ENCODE assay signal across 22 mouse cellular contexts in genomic region chrX:49075055-49075454, GRCm38 (mm10).
DNase-seq lines count a peak whose midpoint lies in the region; ATAC-seq and TF ChIP-seq lines count a peak whose summit lies in the region.
"Had no signal": no experiment of that assay in that cellular context is flagged by ENCODE, and none has a peak within 500 bp of the region (broad histone marks: within the 10 kb centered on the region; RNA-seq: fewer than 3 reads in every experiment).

No protein-coding gene starts in this region.

- H3K27ac ChIP-seq in liver, embryonic 11.5 days (ENCODE audit: low read depth, low read length): no peak overlapping the region
- no peak overlapping the region for H3K27ac ChIP-seq in MEL (ENCODE audit: control insufficient read depth, low read depth, low read length)
- no peak overlapping the region for H3K27ac ChIP-seq in forebrain, embryonic 11.5 days (ENCODE audit: low read depth, low read length)
- H3K27ac ChIP-seq: embryonic facial prominence, embryonic 15.5 days; forebrain, embryonic 12.5 days; hindbrain, embryonic 15.5 days had no signal

- TF ChIP-seq EP300 in MEL (IDR thresholded peaks at IDR 0.05; ENCODE audit: low read depth in 1 of 2, low read length in 2 of 2): no peak

- no peak overlapping the region for H3K4me3 ChIP-seq in liver, embryonic 11.5 days (ENCODE audit: low read depth, low read length)
- H3K4me3 ChIP-seq in MEL (ENCODE audit: control insufficient read depth in 1 of 2, insufficient read depth in 1 of 2, low read depth in 2 of 2, low read length in 2 of 2): no peak overlapping the region
- no peak overlapping the region for H3K4me3 ChIP-seq in forebrain, embryonic 11.5 days (ENCODE audit: low read depth, low read length)
- H3K4me3 ChIP-seq: embryonic facial prominence, embryonic 15.5 days; forebrain, embryonic 12.5 days; heart, embryonic 12.5 days; hindbrain, embryonic 15.5 days had no signal

- no peak for TF ChIP-seq POLR2A in MEL (IDR thresholded peaks at IDR 0.05; ENCODE audit: control insufficient read depth in 1 of 2, insufficient read depth in 1 of 2, low read depth in 1 of 2, low read length in 2 of 2, poor library complexity in 1 of 2)

- no peak for TF ChIP-seq RAD21 in MEL (IDR thresholded peaks at IDR 0.05; ENCODE audit: low read depth, low read length)

- 51% methylated on average over 6 of the region's 6 CpGs for WGBS in liver, embryonic 11.5 days
- WGBS in forebrain, embryonic 11.5 days: 90% methylated on average over 6 of the region's 6 CpGs

- no peaks in the 10 kb centered on the region for H3K9me3 ChIP-seq in liver, embryonic 11.5 days (ENCODE audit: control insufficient read depth, low read length)
- H3K9me3 ChIP-seq in MEL (replicated peaks; ENCODE audit: insufficient read depth, low read length): no peaks in the 10 kb centered on the region
- H3K9me3 ChIP-seq in forebrain, embryonic 11.5 days (ENCODE audit: control insufficient read depth, low read length): no peaks in the 10 kb centered on the region
- H3K9me3 ChIP-seq: embryonic facial prominence, embryonic 15.5 days; forebrain, embryonic 12.5 days; G1E; heart, embryonic 12.5 days; hindbrain, embryonic 15.5 days had no signal

- H3K27me3 ChIP-seq in liver, embryonic 11.5 days (replicated peaks; ENCODE audit: control insufficient read depth, insufficient read depth, low read length): no peaks in the 10 kb centered on the region
- no peaks in the 10 kb centered on the region for H3K27me3 ChIP-seq in MEL (ENCODE audit: control insufficient read depth in 1 of 2, insufficient read depth in 2 of 2, low read length in 2 of 2)
- H3K27me3 ChIP-seq in splenic B cell, adult 2 months (ENCODE audit: control insufficient read depth, insufficient read depth, low read length, poor library complexity, severe bottlenecking): no peaks in the 10 kb centered on the region
- no peaks in the 10 kb centered on the region for H3K27me3 ChIP-seq in forebrain, embryonic 11.5 days (ENCODE audit: control insufficient read depth, insufficient read depth, low read length)
- H3K27me3 ChIP-seq: embryonic facial prominence, embryonic 15.5 days; forebrain, embryonic 12.5 days; heart, embryonic 12.5 days; hindbrain, embryonic 15.5 days had no signal

- H3K9ac ChIP-seq in liver, embryonic 11.5 days (ENCODE audit: low read depth, low read length): no peak overlapping the region
- H3K9ac ChIP-seq in MEL (ENCODE audit: control insufficient read depth, low read depth, low read length, poor library complexity, severe bottlenecking): no peak overlapping the region
- H3K9ac ChIP-seq in forebrain, embryonic 11.5 days (ENCODE audit: low read length): no peak overlapping the region
- H3K9ac ChIP-seq: embryonic facial prominence, embryonic 15.5 days; forebrain, embryonic 12.5 days; forebrain, postnatal 0 days; heart, embryonic 12.5 days; hindbrain, embryonic 15.5 days had no signal

- TF ChIP-seq CTCF in MEL (IDR thresholded peaks at IDR 0.05 in 2 of 3, conservative IDR thresholded peaks at IDR 0.05 in 1 of 3; ENCODE audit: control insufficient read depth in 1 of 3, insufficient read depth in 1 of 3, low read depth in 2 of 3, low read length in 3 of 3, poor library complexity in 1 of 3, severe bottlenecking in 1 of 3): no peak

- ATAC-seq in liver, embryonic 11.5 days (replicated peaks; ENCODE audit: low FRiP score): no peak
- ATAC-seq in hematopoietic stem cell, adult 5-6 weeks (replicated peaks in 1 of 2; ENCODE audit: insufficient read depth in 1 of 2, low FRiP score in 2 of 2, low TSS enrichment in 1 of 2, low read depth in 1 of 2, poor library complexity in 2 of 2, severe bottlenecking in 2 of 2): peak; percentile 72 to 94
- no peak for ATAC-seq in forebrain, embryonic 11.5 days (replicated peaks; ENCODE audit: low FRiP score)
- ATAC-seq: activated CD4-positive, CD25-positive, alpha-beta regulatory T cell, adult 4 months; forebrain, postnatal 0 days; Patski had no signal

- H3K79me2 ChIP-seq in MEL (ENCODE audit: control insufficient read depth, insufficient read depth, low read length, poor library complexity): no peaks in the 10 kb centered on the region

- no peak overlapping the region for H3K4me2 ChIP-seq in liver, embryonic 11.5 days
- H3K4me2 ChIP-seq in forebrain, embryonic 11.5 days (ENCODE audit: low read depth, low read length, severe bottlenecking): no peak overlapping the region
- H3K4me2 ChIP-seq: embryonic facial prominence, embryonic 15.5 days; forebrain, embryonic 12.5 days; heart, embryonic 12.5 days; hindbrain, embryonic 15.5 days had no signal

- no peaks in the 10 kb centered on the region for H3K36me3 ChIP-seq in liver, embryonic 11.5 days (ENCODE audit: control insufficient read depth, insufficient read depth, low read length)
- H3K36me3 ChIP-seq in MEL (ENCODE audit: control insufficient read depth in 1 of 2, insufficient read depth in 2 of 2, low read length in 2 of 2): no peaks in the 10 kb centered on the region
- no peaks in the 10 kb centered on the region for H3K36me3 ChIP-seq in splenic B cell, adult 2 months (ENCODE audit: control insufficient read depth, insufficient read depth, low read length, poor library complexity, severe bottlenecking)
- no peaks in the 10 kb centered on the region for H3K36me3 ChIP-seq in forebrain, embryonic 11.5 days (ENCODE audit: control insufficient read depth, insufficient read depth, low read length)
- H3K36me3 ChIP-seq: embryonic facial prominence, embryonic 15.5 days; forebrain, embryonic 12.5 days; G1E; heart, embryonic 12.5 days; hindbrain, embryonic 15.5 days had no signal

- no peaks in the 10 kb centered on the region for H3K4me1 ChIP-seq in liver, embryonic 11.5 days (replicated peaks; ENCODE audit: control insufficient read depth, insufficient read depth, low read length)
- H3K4me1 ChIP-seq in MEL (ENCODE audit: control insufficient read depth in 1 of 2, insufficient read depth in 2 of 2, low read length in 2 of 2): no peaks in the 10 kb centered on the region; a peak in 2 of 4 replicates
- H3K4me1 ChIP-seq in forebrain, embryonic 11.5 days (replicated peaks; ENCODE audit: control insufficient read depth, insufficient read depth, low read length): no peaks in the 10 kb centered on the region
- H3K4me1 ChIP-seq: embryonic facial prominence, embryonic 15.5 days; forebrain, embryonic 12.5 days; hindbrain, embryonic 15.5 days had no signal

- DNase-seq in liver (peak; percentile 5), MEL (ENCODE audit: low read depth, low spot score) (peak; percentile 20)
- no peak for DNase-seq in liver, embryonic 11.5 days (ENCODE audit: low spot score)
- DNase-seq in splenic B cell, adult 2 months (ENCODE audit: low read depth, low spot score): peak; percentile 18
- DNase-seq in thymus, postnatal 14 days: no peak
- DNase-seq in left cerebral cortex, adult 18-20 months (ENCODE audit: low spot score in 2 of 2): no peak
- DNase-seq in forebrain, embryonic 11.5 days (ENCODE audit: low spot score): no peak
- DNase-seq: adrenal gland, postnatal 25 days; cerebellum, adult 18-20 months; cerebellum, adult 9-11 months; cerebellum, postnatal 36 days; embryo, embryonic 11 days; forebrain, postnatal 0 days; gastrocnemius, postnatal 14 days had no signal

TF ChIP-seq in MEL, 35 proteins besides CTCF, POLR2A, EP300 and RAD21:
- TF ChIP-seq JUND (IDR thresholded peaks at IDR 0.05; ENCODE audit: low read depth, low read length) (no peak), ETS1 (IDR thresholded peaks at IDR 0.05; ENCODE audit: low read depth, low read length) (no peak), NRF1 (IDR thresholded peaks at IDR 0.05; ENCODE audit: insufficient read depth, low read depth, low read length, poor library complexity, severe bottlenecking) (no peak), MXI1 (IDR thresholded peaks at IDR 0.05; ENCODE audit: low read depth, low read length) (no peak), SIN3A (IDR thresholded peaks at IDR 0.05; ENCODE audit: low read length) (no peak), ZNF384 (IDR thresholded peaks at IDR 0.05; ENCODE audit: low read depth, low read length) (no peak), CHD1 (IDR thresholded peaks at IDR 0.05; ENCODE audit: low read depth, low read length) (no peak), HCFC1 (IDR thresholded peaks at IDR 0.05; ENCODE audit: low read depth, low read length) (no peak), MAZ (IDR thresholded peaks at IDR 0.05; ENCODE audit: low read depth, low read length) (no peak), SMC3 (IDR thresholded peaks at IDR 0.05; ENCODE audit: low read depth, low read length) (no peak), MEF2A (IDR thresholded peaks at IDR 0.05; ENCODE audit: extremely low read depth, insufficient replicate concordance, low read depth, low read length, poor library complexity, severe bottlenecking) (no peak), UBTF (IDR thresholded peaks at IDR 0.05; ENCODE audit: borderline replicate concordance, insufficient read depth, low read depth, low read length) (no peak), GABPA (IDR thresholded peaks at IDR 0.05; ENCODE audit: low read depth, low read length) (no peak), MYC (IDR thresholded peaks at IDR 0.05; ENCODE audit: low read depth, low read length) (no peak), CHD2 (IDR thresholded peaks at IDR 0.05; ENCODE audit: low read length) (no peak), GATA1 (IDR thresholded peaks at IDR 0.05; ENCODE audit: low read depth, low read length) (no peak), TCF12 (IDR thresholded peaks at IDR 0.05; ENCODE audit: low read depth, low read length) (no peak), E2F4 (IDR thresholded peaks at IDR 0.05; ENCODE audit: borderline replicate concordance, low read depth, low read length) (no peak)

Comparison
In these comparisons a context has a peak if more than half of its experiments do, and no peak if none do; other contexts are left out.
1. DNase-seq: peak in liver (single experiment), MEL (single experiment) and splenic B cell, adult 2 months (single experiment); none in liver, embryonic 11.5 days (single experiment), thymus, postnatal 14 days (single experiment), left cerebral cortex, adult 18-20 months (0 of 2) and forebrain, embryonic 11.5 days (single experiment).
2. ATAC-seq: peak in hematopoietic stem cell, adult 5-6 weeks (2 of 2); none in liver, embryonic 11.5 days (single experiment) and forebrain, embryonic 11.5 days (single experiment).